Mouse (Mus musculus) megakaryocyte progenitor cell, adult 5-6 weeks (primary cell): ENCODE data around the gene Epha6. TPM values are rescaled to one million over a fixed set of nuclear protein-coding genes. Genes with fewer than 3 reads are reported as not detected.
"Not testable (repeated sequence)": the region's sequence is repeated elsewhere in the genome, so short reads cannot be mapped to it uniquely, and the experiment has no call there.

ENCODE experiments used
- ATAC-seq: replicated peaks from 2 replicates; pipeline ENCODE4 v1.8.0; 2016; ENCODE audit warnings: mild to moderate bottlenecking, moderate TSS enrichment, inconsistent platforms; ENCODE audit not compliant: poor library complexity
- total RNA-seq, 2 experiments: library from RNA; stranded (forward) in 1 of 2; stranded (reverse) in 1 of 2; fragments of 157-497, 149-512 nt in 1 of 2; fragments of 200-1000 nt in 1 of 2; gene quantifications; 2 replicates each; pipeline versions ENCODE4 v1.2.3 to v1.2.4; 2015 to 2017

Gene Epha6
- total RNA-seq, 2 experiments from 2014 or later = not detected

- ATAC-seq = no peak
Observed at GRCm38 (mm10) chr16:60006857-60007568, 598.3 kb downstream of the Epha6 start.

GRCm38 (mm10) chr16:59969816-59970215, 635.5 kb downstream of the Epha6 start:
- ATAC-seq = no peak

- no peak for ATAC-seq
Observed at GRCm38 (mm10) chr16:59955731-59956130, 649.6 kb downstream of the Epha6 start.

GRCm38 (mm10) chr16:59923696-59924095, 681.6 kb downstream of the Epha6 start:
- ATAC-seq = no peak

- ATAC-seq = no peak
Observed at GRCm38 (mm10) chr16:59880073-59880472, 725.3 kb downstream of the Epha6 start.

- no peak for ATAC-seq
Observed at GRCm38 (mm10) chr16:59871792-59872191, 733.5 kb downstream of the Epha6 start.

GRCm38 (mm10) chr16:59854160-59854717, 751.1 kb downstream of the Epha6 start:
- ATAC-seq = no peak

GRCm38 (mm10) chr16:59852689-59853088, 752.6 kb downstream of the Epha6 start:
- ATAC-seq = no peak

- ATAC-seq = peak; percentile 58; the same call in 1 of the 2 replicates
Observed at GRCm38 (mm10) chr16:59846574-59846973, 758.8 kb downstream of the Epha6 start.

- no peak for ATAC-seq
Observed at GRCm38 (mm10) chr16:59836778-59837177, 768.6 kb downstream of the Epha6 start.

GRCm38 (mm10) chr16:59836304-59836703, 769.0 kb downstream of the Epha6 start:
- no peak for ATAC-seq

GRCm38 (mm10) chr16:59832468-59832867, 772.9 kb downstream of the Epha6 start:
- no peak for ATAC-seq

- no peak for ATAC-seq
Observed at GRCm38 (mm10) chr16:59829655-59830054, 775.7 kb downstream of the Epha6 start.

GRCm38 (mm10) chr16:59799790-59800189, 805.5 kb downstream of the Epha6 start:
- ATAC-seq = not testable (repeated sequence)

GRCm38 (mm10) chr16:59772297-59772696, 833.0 kb downstream of the Epha6 start:
- ATAC-seq = no peak

GRCm38 (mm10) chr16:59770421-59770820, 834.9 kb downstream of the Epha6 start:
- ATAC-seq = no peak

- no peak for ATAC-seq
Observed at GRCm38 (mm10) chr16:59769936-59770335, 835.4 kb downstream of the Epha6 start.

GRCm38 (mm10) chr16:59760875-59761274, 844.5 kb downstream of the Epha6 start:
- no peak for ATAC-seq

- ATAC-seq = no peak
Observed at GRCm38 (mm10) chr16:59750905-59751304, 854.4 kb downstream of the Epha6 start.

- no peak for ATAC-seq
Observed at GRCm38 (mm10) chr16:59743669-59744068, 861.7 kb downstream of the Epha6 start.

- no peak for ATAC-seq
Observed at GRCm38 (mm10) chr16:59715524-59715923, 889.8 kb downstream of the Epha6 start.

- ATAC-seq = no peak
Observed at GRCm38 (mm10) chr16:59693230-59693629, 912.1 kb downstream of the Epha6 start.

GRCm38 (mm10) chr16:59689120-59689519, 916.2 kb downstream of the Epha6 start:
- ATAC-seq = no peak
